Mouse (Mus musculus): ENCODE measurements around the gene Fzd4.

DNA sequence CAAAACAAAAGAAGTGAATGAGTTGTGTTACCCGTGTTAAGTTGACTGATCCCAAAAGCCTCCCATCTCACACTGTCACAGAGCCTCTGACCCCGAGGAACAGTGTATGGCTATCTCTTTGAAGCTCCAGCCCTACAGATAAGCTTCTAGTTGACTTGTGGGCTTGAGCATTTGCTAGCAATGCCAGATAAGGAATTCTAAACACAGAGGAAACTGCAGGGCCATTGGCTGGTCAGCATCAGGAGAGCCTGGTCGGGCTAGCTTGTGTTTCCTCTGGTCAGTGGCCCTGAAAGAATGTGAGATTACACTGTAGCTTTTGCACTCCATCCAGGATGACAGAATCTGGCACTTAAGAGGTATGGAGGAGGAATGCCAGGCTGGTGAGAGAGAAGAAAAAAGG lies 36.5 kb upstream of the Fzd4 start:
- TF ChIP-seq CTCF (IDR thresholded peaks at IDR 0.05; ENCODE audit: low read depth): no peak
- TF ChIP-seq EP300 (optimal IDR thresholded peaks at IDR 0.05): no peak

Measured in stomach, postnatal 0 days (tissue).